Mouse (Mus musculus): ENCODE results near the gene Olfr474.
"Not testable (repeated sequence)": the region's sequence is repeated elsewhere in the genome, so short reads cannot be mapped to it uniquely, and the experiment has no call there.

Olfr474 gene

GRCm38 (mm10) chr7:107954343-107954742, at the start of gene Olfr474:
Gene Olfr474 (plus strand): TSS chr7:107954643.
- no peak for DNase-seq (ENCODE audit: inconsistent age in 2 of 2, low spot score in 1 of 2)

GRCm38 (mm10) chr7:107930146-107930545, 24.3 kb upstream of the Olfr474 start, which contains the start of gene Olfr473:
Gene Olfr473 (plus strand): TSS chr7:107930446.
- no peak for DNase-seq (ENCODE audit: inconsistent age in 2 of 2, low spot score in 1 of 2)

GRCm38 (mm10) chr7:107952539-107952938, 1.9 kb upstream of the Olfr474 start:
- not testable (repeated sequence) for DNase-seq (ENCODE audit: inconsistent age in 2 of 2, low spot score in 1 of 2)

- DNase-seq (ENCODE audit: inconsistent age in 2 of 2, low spot score in 1 of 2), result no peak
Observed at GRCm38 (mm10) chr7:107964503-107964902, 10.1 kb downstream of the Olfr474 start, which contains the start of gene Olfr476. Gene Olfr476 (plus strand): TSS chr7:107964803.

GRCm38 (mm10) chr7:107986393-107986792, 31.9 kb downstream of the Olfr474 start, which contains the start of gene Olfr477:
Gene Olfr477 (plus strand): TSS chr7:107986693.
- DNase-seq (ENCODE audit: inconsistent age in 2 of 2, low spot score in 1 of 2), result no peak

Data from adrenal gland, adult (tissue).